Mouse (Mus musculus): ENCODE measurements around the gene Ano2. TPM values are rescaled to one million over a fixed set of nuclear protein-coding genes. Genes with fewer than 3 reads are reported as not detected.

Ano2 gene
- polyA plus RNA-seq, 1 experiment from 2014 or later = 1.5 TPM

DNA sequence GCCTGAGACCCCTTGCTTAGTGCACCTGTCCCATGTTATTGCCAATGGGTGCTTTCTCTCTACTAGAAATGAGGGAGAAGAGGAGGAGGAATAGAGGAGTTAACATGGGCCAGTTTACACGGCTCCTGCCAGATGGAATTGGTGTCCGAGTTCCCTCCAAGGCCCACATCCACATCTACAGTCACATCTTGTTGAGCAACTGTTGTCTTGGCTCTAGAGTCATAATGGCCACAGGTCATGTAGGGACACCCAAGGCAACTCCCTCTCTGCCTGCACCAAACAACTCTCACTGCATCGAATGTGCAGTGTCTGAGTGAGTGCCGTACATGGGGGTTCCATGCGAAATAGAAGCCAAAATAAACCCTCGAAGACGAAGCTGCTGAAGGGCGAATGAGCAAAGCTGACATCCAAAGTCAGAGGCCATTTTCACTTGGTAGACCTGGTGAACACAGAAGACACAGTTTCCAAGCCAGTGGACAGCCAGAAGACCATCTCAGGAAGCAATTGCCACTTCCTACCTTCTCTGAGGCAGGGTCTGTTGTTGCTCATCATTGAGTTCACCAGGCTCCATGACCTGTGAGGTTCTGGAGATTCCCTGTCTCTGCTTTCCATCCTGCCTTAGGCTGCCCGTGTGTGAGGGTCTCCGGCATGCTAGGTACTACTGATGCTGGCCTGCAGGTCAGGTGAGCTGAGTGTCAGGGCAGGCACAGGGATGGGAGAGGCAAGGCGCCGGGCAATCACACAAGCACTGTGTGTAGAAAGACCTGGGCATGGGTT is 398.5 kb downstream of the Ano2 start:
- no peak for ATAC-seq
- H3K9ac ChIP-seq (ENCODE audit: low read depth, low read length) = no peak overlapping the region
- no peaks in the 10 kb centered on the region for H3K36me3 ChIP-seq (ENCODE audit: control insufficient read depth, insufficient read depth)
- 88% methylated on average over 12 of the region's 12 CpGs for WGBS
- no peaks in the 10 kb centered on the region for H3K9me3 ChIP-seq (ENCODE audit: control insufficient read depth)
- H3K27ac ChIP-seq (ENCODE audit: low read depth, low read length) = no peak overlapping the region
- H3K4me1 ChIP-seq (replicated peaks; ENCODE audit: control insufficient read depth, insufficient read depth, low read length) = no peaks in the 10 kb centered on the region
- no peaks in the 10 kb centered on the region for H3K27me3 ChIP-seq (replicated peaks; ENCODE audit: control insufficient read depth, insufficient read depth, low read length)
- no peak for TF ChIP-seq CTCF (IDR thresholded peaks at IDR 0.05; ENCODE audit: low read depth)
- H3K4me2 ChIP-seq (replicated peaks; ENCODE audit: low read depth) = no peak overlapping the region
- no peak overlapping the region for H3K4me3 ChIP-seq (ENCODE audit: low read depth, low read length)

Other genes with a start within 250 kb of the Ano2 start
- gene Cd9, start 195.6 kb upstream of the Ano2 start, polyA plus RNA-seq (2015; fragmentation: Nextera tagmentation; extraction: Ambion mirVana) = 96.1 and 99.5 TPM in 2 replicates
- 10.6 and 13.2 TPM in 2 replicates for gene Vwf, start 143.6 kb upstream of the Ano2 start, polyA plus RNA-seq (2015; fragmentation: Nextera tagmentation; extraction: Ambion mirVana)

Data from intestine, postnatal 0 days (tissue).